Mouse (Mus musculus) olfactory bulb, adult 2 months (tissue): ENCODE data around the gene Cemip2.

Source experiments
- CTCF ChIP-seq: fragments of 200-500 bp; IDR thresholded peaks from 2 replicates; pipeline ENCODE4 v1.5.1; 2012; ENCODE audit warnings: low read depth, mild to moderate bottlenecking, low read length, moderate library complexity; ENCODE audit not compliant: insufficient read depth
- POLR2A ChIP-seq: fragments of 200-500 bp; IDR thresholded peaks from 2 replicates; pipeline ENCODE4 v1.6.1; 2012; ENCODE audit warnings: mild to moderate bottlenecking, low read depth, low read length, moderate library complexity; ENCODE audit not compliant: insufficient read depth

DNA sequence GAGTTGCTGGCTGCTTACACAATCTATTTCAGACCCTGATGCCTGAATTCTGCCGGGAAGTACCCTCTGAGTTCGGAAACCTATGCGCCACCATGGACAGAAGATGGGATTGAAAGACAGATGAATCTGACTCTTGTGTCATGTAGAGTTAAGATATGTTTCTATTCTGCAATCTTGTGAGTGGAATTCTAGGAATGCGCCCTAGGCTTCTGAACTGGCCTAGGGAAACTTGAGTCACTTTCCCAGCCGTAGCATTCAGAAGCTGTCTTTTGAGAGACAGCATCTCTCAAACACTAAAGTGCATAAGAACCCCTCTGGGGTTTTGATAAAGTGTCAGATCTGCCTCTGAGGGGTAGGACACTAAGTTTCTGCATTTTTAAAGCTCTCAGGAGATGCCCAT lies 46.3 kb upstream of the Cemip2 start:
- TF ChIP-seq POLR2A (no peak), CTCF (no peak)
